Mouse (Mus musculus) cerebellum, adult 2 months (tissue): ENCODE measurements at regions not wholly inside any gene's neighbourhood (a gene's known extent, or its start where the extent isn't known, plus 50 kb on each side); places are given as distances from the start of the nearest gene placed in this dataset.

ENCODE experiments used
- CTCF ChIP-seq: fragments of 200-500 bp; IDR thresholded peaks from 2 replicates; pipeline ENCODE4 v1.5.1; 2011; ENCODE audit warnings: low read depth, mild to moderate bottlenecking, control low read depth, low read length, moderate library complexity, borderline replicate concordance; ENCODE audit not compliant: insufficient read depth
- POLR2A ChIP-seq: fragments of 200-500 bp; IDR thresholded peaks from 2 replicates; pipeline ENCODE4 v1.6.1; 2011; ENCODE audit warnings: low read length, control low read depth, borderline replicate concordance; ENCODE audit not compliant: insufficient read depth

GRCm38 (mm10) chr12:107728865-107729264 lies 240.4 kb downstream of the 3110018I06Rik start:
- TF ChIP-seq CTCF, result no peak
- TF ChIP-seq POLR2A, result no peak
